Mouse (Mus musculus) heart, embryonic 13.5 days (tissue): ENCODE results near the gene Socs2. TPM values are rescaled to one million over a fixed set of nuclear protein-coding genes. Genes with fewer than 3 reads are reported as not detected.

ENCODE experiments used
- ATAC-seq: fragments of 200-750 bp; cut with Nextera tagmentation; 2 replicates; pipeline ENCODE4 v1.8.0; 2017; ENCODE audit warnings: moderate TSS enrichment; ENCODE audit not compliant: insufficient number of reproducible peaks, low FRiP score, low TSS enrichment; ENCODE audit errors: extremely low read depth
- H3K27ac ChIP-seq: fragments of 300-500 bp; sonication (generic); replicated peaks from 2 replicates; pipeline ENCODE4 v1.5.1; 2015; ENCODE audit warnings: moderate library complexity, mild to moderate bottlenecking, inconsistent platforms
- H3K27me3 ChIP-seq: fragments of 300-500 bp; sonication (generic); replicated peaks from 2 replicates; pipeline ENCODE4 v1.6.1; 2015; ENCODE audit warnings: mild to moderate bottlenecking, inconsistent platforms
- H3K36me3 ChIP-seq: fragments of 300-500 bp; sonication (generic); 2 replicates; pipeline ENCODE4 v1.6.1; 2015; ENCODE audit warnings: mild to moderate bottlenecking, inconsistent platforms
- H3K4me1 ChIP-seq: fragments of 300-500 bp; sonication (generic); 2 replicates; pipeline ENCODE4 v1.6.1; 2015; ENCODE audit warnings: inconsistent platforms
- H3K4me2 ChIP-seq: fragments of 300-500 bp; sonication (generic); 2 replicates; pipeline ENCODE4 v1.6.1; 2015; ENCODE audit warnings: inconsistent platforms, mild to moderate bottlenecking, moderate library complexity
- H3K4me3 ChIP-seq: fragments of 300-500 bp; sonication (generic); 2 replicates; pipeline ENCODE4 v1.5.1; 2015; ENCODE audit warnings: moderate library complexity, mild to moderate bottlenecking, inconsistent platforms
- H3K9ac ChIP-seq: fragments of 300-500 bp; sonication (generic); 2 replicates; pipeline ENCODE4 v1.6.1; 2015; ENCODE audit warnings: inconsistent platforms, mild to moderate bottlenecking, moderate library complexity
- H3K9me3 ChIP-seq: fragments of 300-500 bp; sonication (generic); 2 replicates; pipeline ENCODE4 v1.6.1; 2016; ENCODE audit warnings: inconsistent platforms
- WGBS: fragments of 180-500 bp; shearing (Covaris S2); methylation state at CpG from one replicate; pipeline ENCODE4 v1.1.7; 2015; ENCODE audit warnings: mixed read lengths; 5-methylcytosine and 5-hydroxymethylcytosine counted together
- polyA plus RNA-seq: library from polyadenylated mRNA; unstranded; fragments of >200 nt; fragmentation: Nextera tagmentation; extraction: Ambion mirVana; gene quantifications from 2 replicates; pipeline ENCODE4 v1.2.1, GENCODE M21; 2015

Socs2 gene
- polyA plus RNA-seq, 1 experiment from 2014 or later: 43.6 TPM

DNA sequence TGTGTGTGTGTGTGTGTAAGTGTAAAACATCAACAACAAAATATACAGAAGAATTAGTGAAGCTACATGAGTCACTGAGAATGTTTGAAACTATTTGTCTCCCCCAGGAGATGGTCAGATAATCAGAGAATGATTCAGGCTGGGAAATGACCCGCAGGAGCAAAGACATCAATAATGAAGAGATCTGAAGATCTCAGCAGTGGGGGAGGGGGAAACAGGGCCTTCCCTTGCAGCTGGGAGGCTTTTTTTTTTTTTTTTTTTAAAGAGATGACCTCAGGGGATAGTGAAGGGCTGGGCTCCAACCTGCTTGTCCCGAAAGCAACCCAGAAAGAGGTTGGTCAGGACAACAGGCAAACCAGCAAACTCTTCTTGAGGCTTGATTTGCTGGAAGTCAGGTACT is 54.7 kb downstream of the Socs2 start:
- Histone ChIP-seq H3K27ac (no peak overlapping the region), H3K4me2 (no peak overlapping the region), H3K4me3 (no peak overlapping the region), H3K27me3 (peaks cover 8% of the 10 kb centered on the region; the same call in 1 of the 2 replicates), H3K36me3 (no peaks in the 10 kb centered on the region), H3K9me3 (no peaks in the 10 kb centered on the region; the same call in 1 of the 2 replicates), H3K4me1 (no peaks in the 10 kb centered on the region), H3K9ac (no peak overlapping the region)
- WGBS: 55% methylated on average over 2 of the region's 2 CpGs
- no peak for ATAC-seq

DNA sequence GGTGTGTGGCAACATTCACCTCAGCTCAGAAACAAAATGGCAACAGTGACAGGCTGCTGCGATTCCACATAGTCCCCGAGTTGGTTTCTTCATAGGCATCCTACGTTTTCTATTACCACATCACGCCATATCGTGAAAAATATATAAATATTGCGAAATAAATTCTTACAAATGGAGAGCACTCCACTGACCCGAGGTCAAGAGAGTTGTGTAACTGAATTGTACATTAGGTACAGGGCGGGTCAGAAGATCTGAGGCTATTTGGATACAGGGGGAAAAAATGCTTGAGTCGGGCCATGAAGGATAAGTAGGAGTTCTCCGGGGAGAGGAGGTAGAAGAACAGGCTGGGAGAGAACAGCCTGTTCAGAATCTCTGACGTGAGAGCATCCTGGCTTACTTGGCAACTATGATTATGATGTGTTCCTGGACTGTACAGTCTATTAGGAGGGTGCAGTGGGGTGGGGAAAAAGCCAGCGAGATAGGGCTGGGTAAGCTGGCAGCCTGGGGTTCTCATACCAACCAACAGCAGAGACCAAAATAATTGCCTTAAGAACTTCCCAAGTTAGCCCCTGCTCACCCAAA is 55.6 kb downstream of the Socs2 start:
- ATAC-seq: no peak
- H3K4me1 ChIP-seq: no peaks in the 10 kb centered on the region

DNA sequence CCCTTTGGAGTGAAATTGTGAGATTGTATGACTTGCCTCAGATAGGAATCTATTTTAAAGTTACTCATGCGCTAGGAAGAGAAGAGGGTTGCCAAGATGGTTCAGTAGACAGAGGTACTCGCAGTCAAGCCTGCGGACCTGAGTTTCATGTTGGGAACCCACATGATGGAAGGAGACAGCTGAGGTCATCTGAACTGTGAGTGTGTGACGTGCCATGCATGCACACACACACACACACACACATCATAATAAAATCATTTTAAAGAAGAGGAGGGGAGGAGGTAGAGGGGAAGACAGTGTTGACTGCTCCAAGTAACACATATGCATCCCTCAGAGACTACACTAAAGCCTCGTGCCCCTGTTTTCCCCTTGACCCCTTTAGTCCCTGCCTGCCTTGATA is 56.9 kb downstream of the Socs2 start:
- no peak overlapping the region for H3K27ac ChIP-seq
- H3K27me3 ChIP-seq: peaks cover 8% of the 10 kb centered on the region
- H3K9me3 ChIP-seq: no peaks in the 10 kb centered on the region; the same call in 1 of the 2 replicates
- H3K36me3 ChIP-seq: no peaks in the 10 kb centered on the region
- ATAC-seq: no peak
- H3K4me2 ChIP-seq: no peak overlapping the region
- WGBS: 77% methylated on average over 5 of the region's 5 CpGs
- H3K9ac ChIP-seq: no peak overlapping the region
- no peaks in the 10 kb centered on the region for H3K4me1 ChIP-seq
- H3K4me3 ChIP-seq: no peak overlapping the region

More for the DNA sequence above, 55.6 kb downstream of the Socs2 start:
- 79% methylated on average over 12 of the region's 12 CpGs for WGBS
- Histone ChIP-seq H3K27me3 (peaks cover 8% of the 10 kb centered on the region; the same call in 1 of the 2 replicates), H3K4me3 (no peak overlapping the region), H3K36me3 (no peaks in the 10 kb centered on the region), H3K9me3 (no peaks in the 10 kb centered on the region; the same call in 1 of the 2 replicates), H3K27ac (no peak overlapping the region), H3K4me2 (no peak overlapping the region), H3K9ac (no peak overlapping the region)

DNA sequence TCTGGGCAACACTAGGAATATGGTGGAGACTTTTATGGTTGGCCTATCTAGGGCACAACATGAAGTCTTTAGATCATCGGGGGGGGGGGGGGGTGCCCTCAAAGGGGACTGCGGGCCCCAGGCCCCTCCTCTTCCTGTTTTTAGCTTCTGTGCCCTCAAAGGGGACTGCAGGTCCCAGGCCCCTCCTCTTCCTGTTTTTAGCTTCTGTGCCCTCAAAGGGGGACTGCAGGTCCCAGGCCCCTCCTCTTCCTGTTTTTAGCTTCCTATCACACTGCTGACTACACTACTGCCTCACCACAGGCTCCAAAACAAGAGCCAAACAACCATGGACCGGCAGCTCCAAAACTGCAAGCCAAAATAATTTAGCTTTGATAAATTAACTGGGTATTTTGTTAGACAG is 59.3 kb downstream of the Socs2 start:
- no peaks in the 10 kb centered on the region for H3K4me1 ChIP-seq
- H3K9me3 ChIP-seq: no peaks in the 10 kb centered on the region
- peaks cover 8% of the 10 kb centered on the region for H3K27me3 ChIP-seq
- H3K36me3 ChIP-seq: no peaks in the 10 kb centered on the region
- H3K4me2 ChIP-seq: no peak overlapping the region
- no peak overlapping the region for H3K27ac ChIP-seq
- H3K4me3 ChIP-seq: no peak overlapping the region
- WGBS: 81% methylated on average over 3 of the region's 3 CpGs
- H3K9ac ChIP-seq: no peak overlapping the region
- ATAC-seq: no peak

DNA sequence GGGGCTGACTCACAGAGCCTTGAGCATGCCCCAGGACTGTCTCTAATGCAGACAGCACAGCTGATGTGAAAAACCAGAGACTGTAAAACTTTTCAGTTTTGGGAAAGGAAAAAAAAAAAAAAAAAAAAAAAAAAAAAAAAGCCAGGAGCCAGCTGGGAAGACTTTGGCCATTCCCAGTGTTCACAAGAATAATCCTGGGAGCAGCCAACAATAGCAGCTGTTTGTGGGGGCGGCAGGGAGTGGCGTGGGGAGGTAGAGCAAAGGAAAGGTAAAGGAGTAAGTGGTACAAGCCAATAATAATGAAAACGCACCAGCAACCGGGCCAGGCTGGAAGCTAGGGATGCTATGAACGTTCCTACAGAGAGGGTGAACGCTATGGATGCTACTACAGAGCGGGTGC is 60.3 kb downstream of the Socs2 start:
- H3K4me1 ChIP-seq: no peaks in the 10 kb centered on the region
- H3K27me3 ChIP-seq: peaks cover 5% of the 10 kb centered on the region
- no peak overlapping the region for H3K27ac ChIP-seq
- no peak for ATAC-seq
- 69% methylated on average over 7 of the region's 7 CpGs for WGBS
- no peak overlapping the region for H3K4me3 ChIP-seq
- H3K9me3 ChIP-seq: 0 out of 2 replicates have a peak, but pooled peaks cover 5% of the 10 kb centered on the region
- no peak overlapping the region for H3K4me2 ChIP-seq
- no peaks in the 10 kb centered on the region for H3K36me3 ChIP-seq
- H3K9ac ChIP-seq: no peak overlapping the region

DNA sequence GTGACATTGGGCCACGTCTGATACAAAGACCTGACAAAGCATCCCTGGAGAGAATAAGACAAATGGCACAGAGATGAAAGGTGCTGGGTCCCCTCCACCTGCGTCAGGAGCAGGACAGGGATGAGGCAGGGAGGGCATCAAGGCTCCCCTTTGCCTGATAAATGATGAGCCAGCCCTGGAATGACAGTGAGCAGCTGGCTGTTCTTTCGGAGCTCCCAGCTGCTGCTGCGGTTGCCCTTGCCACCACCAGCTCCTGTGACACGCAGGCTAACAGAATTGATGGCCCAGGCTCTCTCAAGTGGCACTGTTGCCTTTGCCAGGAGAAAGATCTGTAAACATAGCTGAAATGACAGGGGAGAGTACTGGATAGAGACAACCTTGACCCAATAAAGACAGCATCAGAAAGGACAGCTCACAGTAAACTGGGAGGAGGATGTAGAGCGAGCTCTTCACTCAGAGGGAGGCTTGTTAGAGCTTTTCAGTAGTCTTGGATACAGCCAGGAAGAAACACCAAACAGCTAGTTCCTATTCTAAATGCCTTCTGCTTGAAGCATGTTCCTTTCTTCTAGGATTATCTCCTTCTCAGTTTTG is 61.2 kb downstream of the Socs2 start:
- no peaks in the 10 kb centered on the region for H3K4me1 ChIP-seq
- WGBS: 40% methylated on average over 6 of the region's 6 CpGs
- H3K36me3 ChIP-seq: no peaks in the 10 kb centered on the region
- no peak overlapping the region for H3K9ac ChIP-seq
- H3K27ac ChIP-seq: no peak overlapping the region
- ATAC-seq: no peak
- 0 out of 2 replicates have a peak, but pooled peaks cover 5% of the 10 kb centered on the region for H3K9me3 ChIP-seq
- no peaks in the 10 kb centered on the region; the same call in 1 of the 2 replicates for H3K27me3 ChIP-seq
- H3K4me2 ChIP-seq: no peak overlapping the region
- H3K4me3 ChIP-seq: no peak overlapping the region

DNA sequence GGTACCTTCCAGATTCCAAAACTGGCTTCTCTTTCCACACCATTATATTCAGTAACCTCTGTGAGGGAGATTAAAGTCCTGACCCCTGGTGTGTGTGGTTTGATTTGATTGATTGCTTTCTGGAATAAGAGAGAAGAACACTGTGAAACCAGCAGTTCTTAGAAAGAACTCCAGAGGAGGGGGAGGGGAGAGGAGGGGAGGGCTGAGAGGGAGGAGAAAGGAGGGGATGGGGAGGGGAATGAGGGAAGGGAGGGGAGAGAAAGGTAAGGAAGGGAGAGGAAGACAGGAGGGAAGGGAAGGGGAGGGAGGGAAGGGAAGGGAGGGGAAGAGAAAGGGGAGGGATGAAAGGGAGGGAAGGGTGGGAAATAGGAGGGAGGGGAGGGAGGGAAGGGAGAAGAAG is 62.3 kb downstream of the Socs2 start:
- no peak for ATAC-seq
- Histone ChIP-seq H3K4me1 (no peaks in the 10 kb centered on the region), H3K36me3 (no peaks in the 10 kb centered on the region), H3K27me3 (no peaks in the 10 kb centered on the region; the same call in 1 of the 2 replicates), H3K4me2 (no peak overlapping the region), H3K9me3 (0 out of 2 replicates have a peak, but pooled peaks cover 5% of the 10 kb centered on the region), H3K27ac (no peak overlapping the region), H3K9ac (no peak overlapping the region), H3K4me3 (no peak overlapping the region)

DNA sequence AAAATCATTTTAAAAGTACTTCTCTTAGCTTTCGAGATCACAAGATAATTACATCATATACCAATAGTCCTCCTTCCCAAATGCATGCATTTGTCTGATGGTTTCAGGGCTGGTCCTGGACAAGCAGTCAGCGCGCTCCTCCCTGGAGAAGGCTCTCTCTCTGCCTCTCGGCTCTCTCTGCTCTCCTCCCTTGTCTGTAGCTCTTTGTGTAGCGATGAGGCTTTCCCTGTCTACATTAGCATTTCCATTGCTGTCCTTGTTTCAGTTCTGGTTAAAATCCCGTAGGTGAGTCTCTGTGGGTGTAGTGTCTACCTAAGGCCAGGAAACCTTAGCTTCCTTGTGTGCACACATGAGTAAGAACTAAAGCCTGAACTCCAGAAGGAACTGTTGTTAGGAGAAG is 62.9 kb downstream of the Socs2 start:
- no peaks in the 10 kb centered on the region for H3K36me3 ChIP-seq
- no peaks in the 10 kb centered on the region for H3K4me1 ChIP-seq
- H3K4me2 ChIP-seq: no peak overlapping the region
- no peaks in the 10 kb centered on the region; the same call in 1 of the 2 replicates for H3K27me3 ChIP-seq
- ATAC-seq: no peak
- H3K9ac ChIP-seq: no peak overlapping the region
- no peak overlapping the region for H3K27ac ChIP-seq
- 0 out of 2 replicates have a peak, but pooled peaks cover 5% of the 10 kb centered on the region for H3K9me3 ChIP-seq
- H3K4me3 ChIP-seq: no peak overlapping the region
- WGBS: 79% methylated on average over 6 of the region's 6 CpGs

DNA sequence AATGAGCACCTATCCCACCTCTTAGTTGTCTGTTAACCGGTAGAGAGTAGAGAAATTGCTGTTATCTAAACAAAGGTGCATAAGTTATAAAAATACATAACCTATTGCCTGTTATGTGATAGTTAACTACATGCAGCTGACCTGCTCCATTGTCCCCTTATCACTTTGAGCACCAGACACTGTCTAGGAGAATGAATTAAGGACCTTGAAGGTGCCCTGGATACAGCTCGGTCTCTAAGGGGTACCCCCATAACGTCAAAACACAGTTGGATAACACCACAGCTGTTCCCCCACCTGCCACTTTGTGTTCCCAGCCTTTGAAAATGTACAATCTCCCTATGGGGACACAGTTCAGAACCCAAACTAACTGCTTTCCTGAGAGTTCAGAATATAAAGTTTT is 68.5 kb downstream of the Socs2 start:
- no peaks in the 10 kb centered on the region for H3K4me1 ChIP-seq
- no peak for ATAC-seq
- H3K27me3 ChIP-seq: no peaks in the 10 kb centered on the region
- no peak overlapping the region for H3K4me2 ChIP-seq
- H3K9me3 ChIP-seq: peaks cover 8% of the 10 kb centered on the region; the same call in 1 of the 2 replicates
- no peaks in the 10 kb centered on the region for H3K36me3 ChIP-seq
- H3K9ac ChIP-seq: no peak overlapping the region
- no peak overlapping the region for H3K4me3 ChIP-seq
- H3K27ac ChIP-seq: no peak overlapping the region
- 54% methylated on average over 3 of the region's 3 CpGs for WGBS

DNA sequence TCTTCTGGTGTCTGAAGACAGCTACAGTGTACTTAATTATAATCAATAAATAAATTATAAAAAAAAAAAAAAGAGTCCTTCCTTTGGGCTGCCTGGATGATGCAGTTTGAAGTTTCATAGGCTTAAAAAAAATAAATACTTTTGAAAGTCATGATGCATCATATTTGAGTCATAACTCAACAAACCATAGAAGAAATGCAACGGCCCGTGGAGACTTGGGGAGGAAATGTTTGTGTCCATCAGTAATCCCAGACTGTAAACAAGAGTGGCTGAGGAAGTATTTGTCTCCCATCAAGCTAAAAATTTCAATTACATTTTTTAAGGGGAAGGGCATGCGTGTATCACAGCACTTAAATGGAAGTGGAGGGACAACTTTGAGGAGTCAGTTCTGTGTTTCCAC is 69.2 kb downstream of the Socs2 start:
- no peak overlapping the region for H3K4me2 ChIP-seq
- WGBS: 89% methylated on average over 3 of the region's 3 CpGs
- no peaks in the 10 kb centered on the region for H3K27me3 ChIP-seq
- H3K9ac ChIP-seq: no peak overlapping the region
- peaks cover 8% of the 10 kb centered on the region; the same call in 1 of the 2 replicates for H3K9me3 ChIP-seq
- H3K27ac ChIP-seq: no peak overlapping the region
- H3K36me3 ChIP-seq: no peaks in the 10 kb centered on the region
- H3K4me3 ChIP-seq: no peak overlapping the region
- no peak for ATAC-seq
- H3K4me1 ChIP-seq: no peaks in the 10 kb centered on the region

DNA sequence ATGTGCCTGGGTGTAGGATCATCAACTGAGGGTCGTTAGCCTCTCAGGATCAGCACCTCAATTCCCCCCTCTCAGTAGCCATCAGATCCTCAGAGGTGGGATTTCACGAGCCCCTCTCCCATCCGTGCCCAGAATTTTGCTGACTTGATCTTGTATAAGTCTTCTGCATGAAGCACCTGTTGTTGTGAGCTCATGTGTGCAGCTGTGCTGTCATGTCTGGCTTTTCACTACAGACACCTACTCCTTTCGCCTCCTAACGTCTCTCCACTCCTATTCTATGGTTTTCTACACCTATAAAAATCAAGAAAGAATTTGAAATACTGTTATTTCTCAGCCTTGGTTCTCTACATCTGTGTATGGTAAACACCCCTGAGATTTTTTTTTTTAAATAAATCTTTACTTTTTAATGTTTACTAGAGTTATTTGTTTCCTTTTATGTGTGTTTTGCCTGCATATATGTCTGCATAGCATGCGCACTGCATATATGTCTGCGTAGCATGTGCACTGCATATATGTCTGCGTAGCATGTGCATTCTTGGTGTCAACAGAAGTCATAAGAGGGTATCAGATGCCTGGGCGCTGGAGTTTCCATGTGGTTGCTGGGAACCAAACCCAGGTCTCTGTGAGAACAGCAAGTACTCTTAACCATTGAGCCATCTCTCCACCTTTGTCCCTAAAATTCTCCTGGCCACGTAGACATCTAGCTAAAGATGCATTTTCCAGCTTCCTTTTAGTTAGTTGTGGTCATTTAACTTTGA is 74.0 kb downstream of the Socs2 start:
- 75% methylated on average over 10 of the region's 10 CpGs for WGBS
- Histone ChIP-seq H3K4me1 (no peaks in the 10 kb centered on the region), H3K9me3 (peaks cover 3% of the 10 kb centered on the region; the same call in 1 of the 2 replicates), H3K27ac (no peak overlapping the region), H3K4me3 (no peak overlapping the region), H3K9ac (no peak overlapping the region), H3K27me3 (no peaks in the 10 kb centered on the region), H3K36me3 (no peaks in the 10 kb centered on the region), H3K4me2 (no peak overlapping the region)
- no peak for ATAC-seq
